Mouse (Mus musculus): ENCODE data around the gene Prss36.

DNA sequence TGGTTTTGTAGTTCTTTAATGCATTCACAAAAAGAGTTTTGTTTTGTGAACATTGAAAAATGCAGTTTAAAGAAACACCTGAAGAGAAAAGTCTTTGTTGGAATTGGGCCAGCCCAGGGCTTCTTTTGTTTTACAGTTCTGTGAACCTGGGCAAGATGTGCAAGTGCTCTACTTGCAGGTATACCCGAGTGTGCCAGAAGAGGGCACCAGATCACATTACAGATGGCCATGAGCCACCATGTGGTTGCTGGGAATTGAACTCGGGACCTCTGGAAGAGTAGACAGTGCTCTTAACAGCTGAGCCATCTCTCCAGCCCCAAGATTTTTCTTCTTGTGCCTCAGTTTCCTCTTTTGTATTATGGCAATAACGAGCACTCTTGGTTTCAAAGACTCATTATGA is 28.3 kb downstream of the Prss36 start:
- TF ChIP-seq CTCF (IDR thresholded peaks at IDR 0.05) (peak; percentile 72), EP300 (IDR thresholded peaks at IDR 0.05) (no peak)
